Mouse (Mus musculus) mouse embryonic stem cell (cell line): Measurements from ENCODE around the gene Zfp553.
"Not testable (repeated sequence)": the region's sequence is repeated elsewhere in the genome, so short reads cannot be mapped to it uniquely, and the experiment has no call there.

Source experiments
- in situ Hi-C, 2 experiments: fragments of 300-500 bp; cut with MboI; formaldehyde crosslinking; loops; 1 replicate in 1 of 2; 3 replicates in 1 of 2; pipeline ENCODE4 v1.14.3; 2019 to 2020; ENCODE audit warnings: low sequenced_read_pairs in 2 of 2, low pct_unique_long_range_greater_than_20kb in 1 of 2, mixed read lengths in 1 of 2; ENCODE audit not compliant: unreplicated experiment in 1 of 2

Gene Zfp553

DNA sequence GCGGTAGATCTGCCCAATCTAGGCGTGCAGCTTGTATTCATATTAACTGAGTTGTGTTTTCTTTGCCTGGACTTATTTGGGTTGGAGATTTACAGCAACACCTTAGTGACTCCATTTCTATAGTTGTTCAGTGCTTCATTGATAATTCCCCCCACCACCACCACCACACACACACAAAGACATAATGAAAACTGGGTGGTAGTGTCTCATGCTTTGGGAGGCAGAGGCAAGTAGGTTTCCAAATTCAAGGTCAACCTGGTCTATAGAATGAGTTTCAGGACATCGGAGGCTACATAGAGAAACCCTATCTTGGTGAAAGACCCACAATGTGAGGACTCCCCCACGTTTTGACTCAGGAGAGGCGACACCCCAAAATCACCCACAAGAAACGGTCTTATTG, 8.2 kb upstream of the Zfp553 start:
- in situ Hi-C loops, result no loop called here

DNA sequence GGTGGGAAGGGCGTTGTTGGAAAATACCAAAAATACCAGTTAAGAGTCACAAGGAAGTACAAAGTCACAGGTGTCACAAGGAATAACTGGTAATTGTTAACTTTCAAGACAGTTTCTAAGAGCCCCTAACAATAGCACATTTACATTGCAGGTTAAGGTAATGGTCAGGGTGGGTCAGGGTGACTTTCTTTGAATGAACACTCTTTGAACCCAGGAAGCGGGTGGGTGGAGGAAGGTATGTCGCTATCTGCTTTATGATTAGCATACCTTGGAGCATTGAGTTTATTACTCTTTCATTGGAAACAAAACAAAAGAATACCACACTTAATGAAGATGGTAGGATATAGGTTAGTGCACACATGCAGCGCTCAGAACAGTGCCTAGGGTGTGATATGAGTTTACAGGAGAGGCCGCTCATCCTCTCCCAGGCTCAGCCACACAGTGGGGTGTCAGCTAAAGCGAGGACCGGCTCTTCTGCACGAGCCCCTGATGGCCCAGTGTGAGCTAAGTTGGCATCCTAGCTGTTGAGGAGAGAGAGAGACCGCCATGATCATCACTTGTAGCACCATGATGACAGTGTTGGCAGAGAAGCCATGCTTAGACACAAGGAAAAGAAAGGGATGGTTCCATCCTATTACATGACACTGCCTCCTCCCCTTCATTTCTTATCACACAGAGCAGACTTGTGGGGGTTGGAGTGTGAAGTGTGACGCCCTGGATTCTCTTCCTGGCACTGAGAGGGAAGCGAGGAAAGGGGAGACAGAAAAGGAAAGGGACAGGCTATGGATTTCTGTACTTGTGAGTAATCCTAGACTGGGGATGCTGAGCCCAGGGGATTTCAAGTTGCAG, 7.5 kb upstream of the Zfp553 start:
- in situ Hi-C loops, result no loop called here

DNA sequence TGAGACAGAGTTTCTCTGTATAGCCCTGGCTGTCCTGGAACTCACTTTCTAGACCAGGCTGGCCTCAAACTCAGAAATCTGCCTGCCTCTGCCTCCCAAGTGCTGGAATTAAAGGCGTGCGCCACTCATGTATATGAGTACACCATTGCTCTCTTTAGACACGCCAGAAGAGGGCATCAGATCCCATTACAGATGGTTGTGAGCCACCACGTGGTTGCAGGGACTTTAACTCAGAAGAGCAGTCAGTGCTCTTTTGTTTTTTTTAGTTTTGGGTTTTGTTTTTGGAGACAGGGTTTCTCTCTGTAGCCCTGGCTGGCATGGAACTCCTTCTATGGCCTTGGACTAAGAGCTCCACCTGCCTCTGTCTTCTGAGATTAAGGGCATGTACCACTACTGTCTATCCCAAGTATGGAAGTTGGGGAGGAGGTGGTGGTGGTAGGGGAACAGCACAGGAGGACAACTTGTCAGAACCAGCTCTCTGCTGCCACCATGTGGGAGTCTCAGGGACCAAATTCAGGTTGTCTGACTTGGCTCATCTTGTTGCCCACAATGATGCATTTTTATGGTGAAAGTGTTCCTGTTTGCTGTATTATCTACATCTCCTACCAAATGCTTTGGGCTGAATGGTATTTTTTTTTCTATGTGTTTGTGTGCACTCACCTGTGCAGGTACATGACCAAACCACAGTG, 4.1 kb upstream of the Zfp553 start:
- in situ Hi-C loops, result no loop called here

DNA sequence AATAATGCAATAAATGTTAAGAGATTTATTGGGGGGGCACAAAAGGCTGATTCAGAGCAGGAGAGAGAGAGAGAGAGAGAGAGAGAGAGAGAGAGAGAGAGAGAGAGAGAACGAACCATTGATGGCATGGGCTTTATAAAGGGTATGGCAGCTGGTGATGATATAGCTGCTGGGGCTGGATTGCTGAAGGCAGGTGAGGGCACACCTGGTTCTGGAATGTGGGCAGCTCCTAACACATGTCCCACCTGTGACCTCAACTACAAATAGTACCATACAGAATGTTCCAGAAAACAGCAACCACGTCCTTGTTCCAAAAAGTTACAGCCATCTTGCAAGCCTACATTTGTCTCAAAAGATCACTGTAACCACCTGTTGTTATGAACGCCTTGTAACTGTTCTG, 1.5 kb upstream of the Zfp553 start:
- in situ Hi-C loops, result no loop called here

DNA sequence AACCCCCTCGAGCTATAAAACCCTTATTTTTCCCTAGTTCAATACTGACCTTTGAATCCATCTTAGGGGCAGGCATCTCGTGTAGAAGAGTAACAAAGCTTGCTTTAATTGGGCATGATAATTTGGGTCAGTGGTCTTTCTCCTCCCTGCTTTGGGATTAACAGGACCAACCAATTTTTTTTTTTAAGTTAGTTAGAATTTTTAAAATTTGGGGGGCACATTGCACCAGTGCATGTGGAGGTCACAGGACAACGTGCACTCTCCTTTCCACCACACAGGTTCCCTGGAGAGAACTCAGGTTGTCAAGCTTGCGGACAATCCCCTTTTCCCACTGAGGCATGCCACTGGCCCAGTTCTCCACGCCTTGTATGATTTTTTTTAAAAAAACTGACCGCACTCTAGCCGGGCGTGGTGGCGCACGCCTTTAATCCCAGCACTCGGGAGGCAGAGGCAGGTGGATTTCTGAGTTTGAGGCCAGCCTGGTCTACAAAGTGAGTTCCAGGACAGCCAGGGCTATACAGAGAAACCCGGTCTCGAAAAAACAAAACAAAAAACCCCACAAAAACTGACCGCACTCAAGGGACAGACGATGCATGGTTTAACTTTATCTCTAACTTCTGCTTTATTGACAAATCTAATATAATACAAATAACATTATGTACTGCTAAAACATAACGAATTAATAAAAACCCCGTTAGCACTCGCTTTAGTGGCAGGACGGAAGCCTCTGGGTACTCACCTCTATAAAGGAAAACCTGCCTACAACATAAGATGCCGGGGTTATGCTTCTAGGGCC, 837 bp upstream of the Zfp553 start:
- in situ Hi-C loops, result no loop called here

DNA sequence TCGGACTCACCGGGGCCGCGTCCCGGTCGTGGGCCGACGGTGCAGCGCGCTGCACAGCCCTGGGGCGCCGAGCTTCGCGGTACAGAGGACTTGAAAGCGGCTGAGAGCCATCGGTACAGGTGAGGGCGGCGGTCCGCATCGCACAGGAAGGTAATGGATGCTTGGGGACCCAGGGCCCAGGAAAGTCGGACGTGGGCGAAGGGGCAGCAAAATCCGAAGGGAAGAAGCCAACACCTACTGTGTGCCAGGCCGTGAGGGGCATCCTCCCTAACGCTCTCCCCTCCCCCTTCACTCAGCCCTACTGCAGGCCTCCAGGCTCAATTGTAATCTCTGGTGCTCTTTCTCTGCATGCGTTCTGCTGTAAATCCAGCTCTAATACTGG, 498 bp downstream of the Zfp553 start:
- in situ Hi-C loops, result no loop called here

DNA sequence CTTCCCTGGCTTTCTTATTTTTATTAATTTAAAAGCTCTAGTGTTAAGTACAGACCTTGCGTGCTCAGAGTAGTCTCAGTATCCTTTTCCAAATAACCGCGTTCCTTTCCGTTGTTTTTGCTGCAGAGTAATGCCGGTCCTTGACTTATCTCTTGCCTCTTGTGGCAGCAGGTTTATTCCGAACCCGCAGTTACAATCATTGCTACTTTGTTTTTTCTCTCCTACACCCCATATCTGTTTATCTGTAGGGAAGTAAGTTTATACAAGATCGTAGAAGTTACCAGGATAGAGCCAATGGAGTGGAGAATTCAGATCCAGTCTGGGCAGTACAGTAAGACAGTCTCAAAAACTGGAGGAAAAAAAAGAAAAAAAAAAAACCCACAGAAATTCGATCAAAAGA, 904 bp downstream of the Zfp553 start:
- in situ Hi-C loops, result no loop called here

DNA sequence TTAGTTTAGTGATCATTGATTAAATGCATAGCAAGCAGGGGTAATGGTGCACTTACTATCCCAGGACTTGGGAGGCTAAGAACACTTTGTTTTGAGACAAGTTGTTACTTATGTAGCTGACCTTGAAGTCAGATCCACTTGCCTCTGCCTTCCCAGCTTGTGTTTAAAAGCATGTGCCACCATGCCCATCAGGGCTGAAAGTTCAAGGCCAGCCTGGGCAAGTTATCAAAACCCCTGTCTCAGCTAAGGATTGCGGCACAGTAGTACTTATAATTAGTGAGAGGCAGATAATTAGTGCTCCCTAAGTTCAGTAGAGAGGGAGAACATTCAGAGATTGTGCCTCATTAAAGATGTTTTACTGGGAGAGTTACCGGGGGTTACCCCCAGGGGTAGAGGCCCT, 1.9 kb downstream of the Zfp553 start:
- in situ Hi-C loops, result no loop called here

DNA sequence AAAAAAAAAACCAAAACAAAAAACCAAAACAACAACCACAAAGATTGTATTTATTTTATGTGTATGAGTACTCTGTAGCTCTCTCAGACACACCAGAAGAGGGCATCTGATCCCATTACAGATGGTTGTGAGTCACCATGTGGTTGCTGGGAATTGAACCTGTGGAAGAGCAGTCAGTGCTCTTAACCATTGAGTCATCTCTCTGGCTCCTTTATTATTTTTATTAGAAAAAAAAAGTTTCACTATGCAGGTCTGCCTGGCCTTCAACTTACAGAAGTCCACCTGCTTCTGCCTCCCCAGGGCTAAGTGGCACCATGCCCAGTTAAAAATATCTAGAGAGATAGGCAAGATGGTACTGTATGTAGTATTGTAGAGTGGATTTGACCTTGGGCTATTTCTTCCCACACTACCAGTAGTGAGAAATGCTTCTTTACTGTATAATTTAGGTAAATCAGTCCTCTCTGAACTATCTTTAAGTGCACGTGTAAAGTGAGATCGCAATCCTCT, 10.6 kb downstream of the Zfp553 start:
- in situ Hi-C loops, result no loop called here

DNA sequence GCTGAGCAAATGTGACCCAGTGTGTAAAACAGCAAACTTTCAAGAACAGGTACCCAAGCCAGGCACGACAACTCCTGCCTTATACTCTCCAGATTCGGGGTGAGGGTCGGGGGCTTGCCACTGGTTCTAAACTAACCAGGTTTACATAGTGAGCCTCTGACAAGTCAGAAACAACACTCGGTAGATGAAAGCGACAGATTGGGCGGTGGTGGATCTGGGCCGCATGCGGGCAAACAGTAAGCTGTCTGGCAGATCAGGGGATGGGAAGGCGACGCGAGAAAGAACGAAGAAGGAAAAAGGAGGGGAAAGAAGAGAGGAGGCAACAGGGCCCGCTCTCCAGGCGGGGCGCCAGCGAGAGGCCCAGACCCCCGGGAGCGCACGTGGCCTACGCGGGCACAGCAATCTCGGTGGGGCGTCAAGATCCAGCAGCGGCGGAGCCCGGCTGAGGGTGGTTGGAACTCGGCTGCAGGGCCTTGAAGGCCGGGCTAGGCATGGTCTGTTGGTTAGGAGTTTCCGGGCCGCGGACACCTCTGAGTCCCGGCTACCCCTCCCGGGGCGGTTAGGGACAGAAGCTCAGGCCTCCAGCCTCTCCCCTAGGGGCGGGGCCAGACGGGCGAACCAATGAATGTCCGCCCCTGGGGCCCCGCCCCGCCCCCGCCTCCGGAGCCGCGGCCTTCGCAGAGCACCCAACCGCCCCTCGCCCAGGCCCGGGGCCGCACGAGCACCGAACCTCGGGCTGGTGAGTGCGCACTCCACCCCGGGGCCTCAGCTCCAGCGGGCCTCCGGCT, 11.2 kb downstream of the Zfp553 start, which contains the start of gene Zfp771:
Zfp771 (plus strand) TSS at position 405 of the 788 bp plus-strand sequence.
- in situ Hi-C loops, result no loop called here

DNA sequence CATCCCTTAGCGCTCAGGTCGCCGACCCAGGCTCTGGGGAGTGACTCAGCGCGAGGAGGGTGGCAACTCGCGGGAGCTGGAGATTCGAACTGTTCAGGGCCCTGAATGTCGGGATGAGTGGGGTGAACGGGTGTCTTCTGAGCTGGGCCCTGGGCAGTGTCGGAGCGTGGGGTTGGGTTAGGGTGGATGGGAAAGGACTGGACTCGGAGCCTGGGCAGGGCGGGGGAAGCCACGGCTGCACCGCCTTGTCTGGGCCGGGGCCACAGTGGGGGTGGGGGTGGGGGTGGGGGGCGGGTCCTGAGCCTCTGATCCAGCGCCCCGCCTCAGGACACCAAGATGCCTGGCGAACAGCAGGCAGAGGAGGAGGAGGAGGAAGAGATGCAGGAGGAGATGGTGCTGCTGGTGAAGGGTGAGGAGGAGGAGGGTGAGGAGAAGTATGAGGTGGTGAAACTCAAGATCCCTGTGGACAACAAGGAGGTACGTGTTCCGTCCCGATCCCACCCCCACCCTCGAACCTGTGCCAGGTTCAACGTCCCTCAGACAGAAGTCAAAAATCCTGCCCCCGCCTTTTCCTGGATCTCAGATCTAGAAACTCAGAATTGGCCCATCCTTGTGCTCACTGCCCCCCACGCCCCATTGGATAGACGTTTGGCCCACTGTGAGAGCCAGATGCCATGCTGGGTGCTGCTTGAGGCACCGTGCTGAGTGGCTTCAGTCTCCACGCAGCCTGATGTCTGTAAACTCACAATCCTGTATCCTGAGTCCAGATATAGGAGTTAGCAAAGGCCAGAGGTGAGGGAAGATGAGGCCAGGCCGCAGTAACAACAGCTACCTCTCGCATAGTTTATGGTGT, 12.0 kb downstream of the Zfp553 start:
- in situ Hi-C loops, result no loop called here

DNA sequence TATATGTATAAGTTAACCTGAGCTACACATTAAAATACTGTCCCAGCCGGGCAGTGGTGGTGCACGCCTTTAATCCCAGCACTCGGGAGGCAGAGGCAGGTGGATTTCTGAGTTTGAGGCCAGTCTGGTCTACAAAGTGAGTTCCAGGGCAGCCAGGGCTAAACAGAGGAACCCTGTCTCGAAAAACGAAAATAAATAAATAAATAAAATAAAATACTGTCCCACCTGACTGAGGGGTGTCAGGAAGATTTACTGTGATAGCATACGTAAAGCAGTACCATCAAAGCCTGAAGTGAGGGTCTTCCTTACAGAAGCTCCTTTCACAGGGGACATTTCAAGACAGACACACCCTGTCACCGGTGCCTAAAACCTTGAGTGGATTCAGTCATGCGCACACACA, 17.6 kb downstream of the Zfp553 start:
- in situ Hi-C loops, result not testable (repeated sequence)

DNA sequence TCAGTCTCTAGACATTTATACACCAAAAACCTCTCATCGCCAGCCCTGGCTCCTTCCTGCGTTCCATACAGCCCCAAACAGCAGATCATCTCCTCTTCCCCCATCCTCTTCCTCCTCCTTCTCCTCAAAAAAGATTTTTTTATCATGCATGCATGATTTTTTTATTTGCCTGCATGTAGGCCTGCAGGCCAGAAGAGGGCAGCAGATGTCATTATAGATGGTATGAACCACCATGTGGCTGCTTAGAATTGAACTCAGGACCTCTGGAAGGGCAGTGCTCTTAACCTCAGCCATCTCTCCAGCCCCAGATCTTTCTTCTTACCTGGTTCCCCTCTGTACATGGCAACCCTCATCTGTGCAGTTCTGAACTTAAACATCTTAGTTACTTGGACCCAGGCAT, 19.6 kb downstream of the Zfp553 start:
- in situ Hi-C loops, result no loop called here

DNA sequence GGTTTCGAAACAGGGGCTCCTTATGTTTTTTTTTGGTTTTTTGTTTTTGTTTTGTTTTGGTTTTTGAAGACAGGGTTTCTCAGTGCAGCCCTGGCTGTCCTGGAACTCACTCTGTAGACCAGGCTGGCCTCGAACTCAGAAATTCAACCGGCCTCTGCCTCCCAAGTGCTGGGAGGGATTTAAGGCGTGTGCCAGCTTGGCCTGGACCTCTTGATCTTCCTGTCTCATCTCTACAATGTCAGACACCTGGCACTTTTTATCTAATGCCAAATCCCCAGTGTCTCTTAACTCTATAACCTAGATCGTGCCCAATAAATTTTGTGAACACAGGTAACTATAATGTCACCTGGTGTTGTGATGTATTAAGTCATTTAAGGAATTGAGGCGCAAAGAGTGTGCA, 20.5 kb downstream of the Zfp553 start:
- in situ Hi-C loops, result no loop called here

DNA sequence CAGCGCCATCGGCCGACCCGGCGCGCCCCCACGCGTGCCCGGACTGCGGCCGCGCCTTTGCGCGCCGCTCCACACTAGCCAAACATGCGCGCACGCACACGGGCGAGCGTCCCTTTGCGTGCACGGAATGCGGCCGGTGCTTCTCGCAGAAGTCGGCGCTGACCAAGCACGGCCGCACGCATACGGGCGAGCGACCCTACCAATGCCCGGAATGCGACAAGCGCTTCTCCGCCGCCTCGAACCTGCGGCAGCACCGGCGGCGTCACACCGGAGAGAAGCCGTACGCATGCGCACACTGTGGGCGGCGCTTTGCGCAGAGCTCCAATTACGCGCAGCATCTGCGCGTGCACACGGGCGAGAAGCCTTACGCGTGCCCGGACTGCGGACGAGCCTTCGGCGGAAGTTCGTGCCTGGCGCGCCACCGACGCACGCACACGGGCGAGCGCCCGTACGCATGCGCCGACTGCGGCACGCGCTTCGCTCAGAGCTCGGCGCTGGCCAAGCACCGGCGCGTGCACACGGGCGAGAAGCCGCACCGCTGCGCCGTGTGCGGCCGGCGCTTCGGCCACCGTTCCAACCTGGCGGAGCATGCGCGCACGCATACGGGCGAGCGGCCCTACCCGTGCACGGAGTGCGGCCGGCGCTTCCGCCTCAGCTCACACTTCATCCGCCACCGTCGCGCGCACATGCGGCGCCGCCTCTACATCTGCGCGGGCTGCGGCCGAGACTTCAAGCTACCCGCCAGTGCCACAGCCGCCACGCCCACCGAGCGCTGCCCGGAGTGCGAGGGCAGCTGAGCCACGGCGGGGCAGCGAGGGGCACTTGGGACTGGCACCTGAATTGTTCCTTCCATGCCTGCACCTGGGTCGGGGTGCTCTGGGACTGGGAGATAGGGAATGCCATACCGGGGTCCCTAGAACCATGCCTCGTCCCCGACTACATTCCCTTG, 21.2 kb downstream of the Zfp553 start:
- in situ Hi-C loops, result no loop called here

DNA sequence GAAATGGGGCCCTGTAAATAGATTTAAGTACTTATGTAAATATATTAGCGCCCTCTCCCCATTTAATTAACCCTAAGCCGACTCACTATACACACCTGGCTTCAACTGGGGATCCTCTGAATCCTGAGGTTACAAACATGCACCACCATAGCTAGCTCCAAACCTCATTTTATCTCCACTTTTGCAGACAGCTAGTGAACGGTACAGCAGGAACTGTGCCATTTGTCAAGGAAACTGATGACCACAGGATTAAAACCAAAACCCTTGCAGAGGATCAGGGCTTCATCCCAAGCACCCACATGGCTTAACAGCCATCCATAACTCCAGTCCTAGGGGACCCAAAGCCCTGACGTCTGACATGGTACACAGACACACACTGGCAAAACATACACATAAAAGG, 22.1 kb downstream of the Zfp553 start:
- in situ Hi-C loops, result no loop called here

DNA sequence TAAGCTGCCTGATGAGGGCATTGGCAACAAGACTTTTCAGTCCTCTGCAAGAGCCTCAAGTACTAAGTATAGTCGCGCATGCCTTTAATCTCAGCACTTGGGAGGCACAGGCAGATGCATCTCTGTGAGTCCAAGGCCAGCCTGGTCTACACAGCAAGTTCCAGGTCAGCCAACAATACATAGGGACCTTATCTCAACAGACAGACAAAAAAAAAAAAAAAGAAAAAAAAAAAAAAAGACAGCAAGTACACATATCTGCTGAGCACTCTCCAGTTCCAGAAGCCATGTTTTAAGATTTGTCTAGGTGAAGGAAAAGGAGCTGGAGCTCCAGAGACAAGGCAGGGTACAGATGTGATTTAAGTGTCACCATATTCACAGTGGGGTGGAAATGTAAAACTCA, 23.1 kb downstream of the Zfp553 start:
- in situ Hi-C loops, result no loop called here
